Mouse (Mus musculus): ENCODE measurements around the gene B9d1. TPM values are rescaled to one million over a fixed set of nuclear protein-coding genes. Genes with fewer than 3 reads are reported as not detected.
A peak's percentile ranks its signal among the peaks of the same experiment; 100 is the strongest.

The B9d1 gene
- total RNA-seq, 1 experiment, result 84.7 TPM

GRCm38 (mm10) chr11:61514953-61515352, 10.0 kb downstream of the B9d1 start:
- DNase-seq (ENCODE audit: low read depth, low spot score), result no peak
- in situ Hi-C loops (cut with MboI; ENCODE audit: low sequenced_read_pairs in 2 of 2, unreplicated experiment in 2 of 2), result no loop called here
- H3K36me3 ChIP-seq (ENCODE audit: control insufficient read depth, insufficient read depth, low read length, poor library complexity, severe bottlenecking), result peaks cover 27% of the 10 kb centered on the region
- no peak overlapping the region for H3K27ac ChIP-seq (ENCODE audit: insufficient read depth, low read depth, low read length, poor library complexity, severe bottlenecking)
- H3K9ac ChIP-seq (ENCODE audit: insufficient read depth, low read depth, low read length, poor library complexity, severe bottlenecking), result no peak overlapping the region
- H3K4me3 ChIP-seq (ENCODE audit: insufficient read depth in 1 of 2, low read depth in 1 of 2, low read length in 2 of 2, poor library complexity in 1 of 2, severe bottlenecking in 1 of 2), result no peak overlapping the region
- 0 out of 4 replicates have a peak, but pooled peaks cover 0 to 2% of the 10 kb centered on the region in 2 experiments for H3K4me1 ChIP-seq (ENCODE audit: control insufficient read depth in 2 of 2, insufficient read depth in 2 of 2, low read length in 2 of 2, poor library complexity in 1 of 2)
- no peaks in the 10 kb centered on the region for H3K9me3 ChIP-seq (ENCODE audit: control insufficient read depth, insufficient read depth, low read depth, low read length)
- TF ChIP-seq ZC3H11A (IDR thresholded peaks at IDR 0.05; ENCODE audit: borderline replicate concordance, low read depth, low read length) (0 out of 2 replicates have a peak, but pooled peaks have one; percentile 26), ZNF384 (IDR thresholded peaks at IDR 0.05; ENCODE audit: low read depth, low read length) (no peak)

GRCm38 (mm10) chr11:61517971-61518370, 13.0 kb downstream of the B9d1 start:
- Histone ChIP-seq H3K9ac (ENCODE audit: insufficient read depth, low read depth, low read length, poor library complexity, severe bottlenecking) (no peak overlapping the region), H3K36me3 (ENCODE audit: control insufficient read depth, insufficient read depth, low read length, poor library complexity, severe bottlenecking) (peaks cover 38% of the 10 kb centered on the region), H3K27ac (ENCODE audit: insufficient read depth, low read depth, low read length, poor library complexity, severe bottlenecking) (no peak overlapping the region), H3K9me3 (ENCODE audit: control insufficient read depth, insufficient read depth, low read depth, low read length) (no peaks in the 10 kb centered on the region), H3K4me1 (ENCODE audit: control insufficient read depth in 2 of 2, insufficient read depth in 2 of 2, low read length in 2 of 2, poor library complexity in 1 of 2) (no peaks in the 10 kb centered on the region), H3K4me3 (ENCODE audit: insufficient read depth in 1 of 2, low read depth in 1 of 2, low read length in 2 of 2, poor library complexity in 1 of 2, severe bottlenecking in 1 of 2) (no peak overlapping the region)
- in situ Hi-C loops (cut with MboI; ENCODE audit: low sequenced_read_pairs in 2 of 2, unreplicated experiment in 2 of 2), result no loop called here
- no peak for DNase-seq (ENCODE audit: low read depth, low spot score)
- TF ChIP-seq ZNF384 (IDR thresholded peaks at IDR 0.05; ENCODE audit: low read depth, low read length) (no peak), MAFK (IDR thresholded peaks at IDR 0.05; ENCODE audit: insufficient read depth, low read depth, low read length) (no peak), ZC3H11A (IDR thresholded peaks at IDR 0.05; ENCODE audit: borderline replicate concordance, low read depth, low read length) (no peak), HCFC1 (IDR thresholded peaks at IDR 0.05; ENCODE audit: borderline replicate concordance, insufficient read depth, low read length) (no peak), CHD2 (IDR thresholded peaks at IDR 0.05; ENCODE audit: low read depth, low read length) (no peak)

- TF ChIP-seq HCFC1 (IDR thresholded peaks at IDR 0.05; ENCODE audit: borderline replicate concordance, insufficient read depth, low read length) (no peak), MAFK (IDR thresholded peaks at IDR 0.05; ENCODE audit: insufficient read depth, low read depth, low read length) (no peak), ZNF384 (IDR thresholded peaks at IDR 0.05; ENCODE audit: low read depth, low read length) (no peak), ZC3H11A (IDR thresholded peaks at IDR 0.05; ENCODE audit: borderline replicate concordance, low read depth, low read length) (no peak), CHD2 (IDR thresholded peaks at IDR 0.05; ENCODE audit: low read depth, low read length) (no peak)
- DNase-seq (ENCODE audit: low read depth, low spot score), result no peak
- no peaks in the 10 kb centered on the region for H3K9me3 ChIP-seq (ENCODE audit: control insufficient read depth, insufficient read depth, low read depth, low read length)
- no peak overlapping the region for H3K4me3 ChIP-seq (ENCODE audit: insufficient read depth in 1 of 2, low read depth in 1 of 2, low read length in 2 of 2, poor library complexity in 1 of 2, severe bottlenecking in 1 of 2)
- H3K4me1 ChIP-seq (ENCODE audit: control insufficient read depth in 2 of 2, insufficient read depth in 2 of 2, low read length in 2 of 2, poor library complexity in 1 of 2), result no peaks in the 10 kb centered on the region
- H3K27ac ChIP-seq (ENCODE audit: insufficient read depth, low read depth, low read length, poor library complexity, severe bottlenecking), result no peak overlapping the region
- no peak overlapping the region for H3K9ac ChIP-seq (ENCODE audit: insufficient read depth, low read depth, low read length, poor library complexity, severe bottlenecking)
- H3K36me3 ChIP-seq (ENCODE audit: control insufficient read depth, insufficient read depth, low read length, poor library complexity, severe bottlenecking), result peaks cover 38% of the 10 kb centered on the region
- in situ Hi-C loops (cut with MboI; ENCODE audit: low sequenced_read_pairs in 2 of 2, unreplicated experiment in 2 of 2), result no loop called here
These were observed 13.9 kb downstream of the B9d1 start for GRCm38 (mm10) chr11:61518871-61519270.

- peaks cover 41% of the 10 kb centered on the region for H3K36me3 ChIP-seq (ENCODE audit: control insufficient read depth, insufficient read depth, low read length, poor library complexity, severe bottlenecking)
- H3K9ac ChIP-seq (ENCODE audit: insufficient read depth, low read depth, low read length, poor library complexity, severe bottlenecking), result no peak overlapping the region
- in situ Hi-C loops (cut with MboI; ENCODE audit: low sequenced_read_pairs in 2 of 2, unreplicated experiment in 2 of 2), result no loop called here
- no peak overlapping the region for H3K4me3 ChIP-seq (ENCODE audit: insufficient read depth in 1 of 2, low read depth in 1 of 2, low read length in 2 of 2, poor library complexity in 1 of 2, severe bottlenecking in 1 of 2)
- DNase-seq (ENCODE audit: low read depth, low spot score), result no peak
- H3K9me3 ChIP-seq (ENCODE audit: control insufficient read depth, insufficient read depth, low read depth, low read length), result no peaks in the 10 kb centered on the region
- no peak overlapping the region for H3K27ac ChIP-seq (ENCODE audit: insufficient read depth, low read depth, low read length, poor library complexity, severe bottlenecking)
- TF ChIP-seq HCFC1 (IDR thresholded peaks at IDR 0.05; ENCODE audit: borderline replicate concordance, insufficient read depth, low read length) (no peak), CHD2 (IDR thresholded peaks at IDR 0.05; ENCODE audit: low read depth, low read length) (no peak), ZNF384 (IDR thresholded peaks at IDR 0.05; ENCODE audit: low read depth, low read length) (no peak), MAFK (IDR thresholded peaks at IDR 0.05; ENCODE audit: insufficient read depth, low read depth, low read length) (no peak), ZC3H11A (IDR thresholded peaks at IDR 0.05; ENCODE audit: borderline replicate concordance, low read depth, low read length) (no peak)
- H3K4me1 ChIP-seq (ENCODE audit: control insufficient read depth in 2 of 2, insufficient read depth in 2 of 2, low read length in 2 of 2, poor library complexity in 1 of 2), result no peaks in the 10 kb centered on the region; a peak in 1 of 4 replicates
These were observed 14.7 kb downstream of the B9d1 start for GRCm38 (mm10) chr11:61519484-61520107.

GRCm38 (mm10) chr11:61526872-61527271, 21.9 kb downstream of the B9d1 start:
- no peaks in the 10 kb centered on the region for H3K9me3 ChIP-seq (ENCODE audit: control insufficient read depth, insufficient read depth, low read depth, low read length)
- H3K4me1 ChIP-seq (ENCODE audit: control insufficient read depth in 2 of 2, insufficient read depth in 2 of 2, low read length in 2 of 2, poor library complexity in 1 of 2), result peaks cover 3 to 21% of the 10 kb centered on the region in 2 experiments; a peak in 2 of 4 replicates
- no peak overlapping the region for H3K4me3 ChIP-seq (ENCODE audit: insufficient read depth in 1 of 2, low read depth in 1 of 2, low read length in 2 of 2, poor library complexity in 1 of 2, severe bottlenecking in 1 of 2)
- in situ Hi-C loops (cut with MboI; ENCODE audit: low sequenced_read_pairs in 2 of 2, unreplicated experiment in 2 of 2), result no loop called here
- H3K36me3 ChIP-seq (ENCODE audit: control insufficient read depth, insufficient read depth, low read length, poor library complexity, severe bottlenecking), result peaks cover 12% of the 10 kb centered on the region
- no peak overlapping the region for H3K9ac ChIP-seq (ENCODE audit: insufficient read depth, low read depth, low read length, poor library complexity, severe bottlenecking)
- TF ChIP-seq ZC3H11A (IDR thresholded peaks at IDR 0.05; ENCODE audit: borderline replicate concordance, low read depth, low read length) (no peak), ZNF384 (IDR thresholded peaks at IDR 0.05; ENCODE audit: low read depth, low read length) (no peak), MAFK (IDR thresholded peaks at IDR 0.05; ENCODE audit: insufficient read depth, low read depth, low read length) (no peak)
- no peak for DNase-seq (ENCODE audit: low read depth, low spot score)
- H3K27ac ChIP-seq (ENCODE audit: insufficient read depth, low read depth, low read length, poor library complexity, severe bottlenecking), result no peak overlapping the region

Measured in ES-E14 (cell line).